Mouse (Mus musculus): ENCODE data around the gene Fam149a.

DNA sequence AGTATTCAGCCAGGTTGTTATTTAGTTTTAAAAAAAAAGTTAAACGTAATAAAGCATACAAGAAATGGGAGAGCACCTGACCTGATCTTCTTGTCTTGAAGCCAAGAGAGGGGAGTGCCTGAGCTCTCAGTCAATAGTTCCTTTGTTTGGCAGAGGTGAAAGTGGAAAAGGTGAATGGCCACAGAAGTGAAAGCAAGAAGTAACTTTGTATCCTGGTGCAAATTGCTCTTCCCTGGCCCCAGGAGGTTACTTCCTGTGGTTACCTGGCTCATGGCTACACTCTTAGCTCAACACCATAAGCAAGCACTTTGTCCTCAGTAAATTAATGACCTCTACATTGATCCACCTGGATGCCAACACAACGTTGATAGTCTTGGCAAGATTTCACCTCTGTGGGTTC lies 28.8 kb upstream of the Fam149a start, which contains the start of gene Tlr3:
- TF ChIP-seq CTCF (IDR thresholded peaks at IDR 0.05; ENCODE audit: low read depth) (no peak), EP300 (IDR thresholded peaks at IDR 0.05; ENCODE audit: low read depth) (no peak)
